Mouse (Mus musculus): Measurements from ENCODE around the gene Fgf18. TPM values are rescaled to one million over a fixed set of nuclear protein-coding genes. Genes with fewer than 3 reads are reported as not detected.

Gene Fgf18
- total and polyA plus RNA-seq, 3 experiments, result not detected

- H3K79me2 ChIP-seq (replicated peaks; ENCODE audit: control insufficient read depth, extremely low read depth, insufficient read depth, poor library complexity, severe bottlenecking), result no peaks in the 10 kb centered on the region
- in situ Hi-C loops (cut with MboI; ENCODE audit: low pct_ligation_motif_present, low pct_unique_long_range_greater_than_20kb, low sequenced_read_pairs), result loop anchor here (25.0 kb wide), 1 partner anchor 522 kb away; no protein-coding TSS in a partner anchor
- dilution Hi-C loops (cut with MboI; ENCODE audit: extremely low pct_ligation_motif_present, extremely low pct_unique_long_range_greater_than_20kb, low sequenced_read_pairs), result no loop called here
- peaks cover 0 to 21% of the 10 kb centered on the region in 2 experiments for H3K36me3 ChIP-seq (replicated peaks in 1 of 2; ENCODE audit: control insufficient read depth in 1 of 2, insufficient read depth in 1 of 2, low read length in 1 of 2)
- H3K4me1 ChIP-seq (ENCODE audit: control insufficient read depth in 1 of 2, insufficient read depth in 2 of 2), result 0 out of 4 replicates have a peak, but pooled peaks cover 0 to 3% of the 10 kb centered on the region in 2 experiments
- H3K9ac ChIP-seq (ENCODE audit: insufficient read depth, low read depth), result no peak overlapping the region
- no peaks in the 10 kb centered on the region for H3K27me3 ChIP-seq (replicated peaks)
- H3K27ac ChIP-seq (ENCODE audit: insufficient read depth, low read depth), result no peak overlapping the region
- no peaks in the 10 kb centered on the region for H3K9me3 ChIP-seq (replicated peaks; ENCODE audit: low read length)
- no peak overlapping the region for H3K4me3 ChIP-seq (replicated peaks in 1 of 3; ENCODE audit: low read depth in 2 of 3, low read length in 2 of 3, poor library complexity in 1 of 3)
- no peak for TF ChIP-seq UBTF (IDR thresholded peaks at IDR 0.05; ENCODE audit: low read depth, low read length)
- no peak for TF ChIP-seq TCF12 (IDR thresholded peaks at IDR 0.05; ENCODE audit: low read depth, low read length)
- no peak for TF ChIP-seq TBP (conservative IDR thresholded peaks at IDR 0.05; ENCODE audit: low read depth, low read length)
- no peak for TF ChIP-seq MAFK (IDR thresholded peaks at IDR 0.05; ENCODE audit: insufficient replicate concordance, low read length)
- no peak for DNase-seq (ENCODE audit: extremely low read depth)
- H3K4me2 ChIP-seq (ENCODE audit: insufficient read depth, low read depth, poor library complexity, severe bottlenecking), result no peak overlapping the region
Observed at GRCm38 (mm10) chr11:33134391-33134986, 12.7 kb downstream of the Fgf18 start.

- DNase-seq (ENCODE audit: extremely low read depth), result no peak
- dilution Hi-C loops (cut with MboI; ENCODE audit: extremely low pct_ligation_motif_present, extremely low pct_unique_long_range_greater_than_20kb, low sequenced_read_pairs) (no loop called here), in situ Hi-C loops (cut with MboI; ENCODE audit: low pct_ligation_motif_present, low pct_unique_long_range_greater_than_20kb, low sequenced_read_pairs) (loop anchor here (25.0 kb wide), 1 partner anchor 520 kb away; no protein-coding TSS in a partner anchor)
- Histone ChIP-seq H3K27me3 (replicated peaks) (no peaks in the 10 kb centered on the region), H3K36me3 (replicated peaks in 1 of 2; ENCODE audit: control insufficient read depth in 1 of 2, insufficient read depth in 1 of 2, low read length in 1 of 2) (peaks cover 0 to 15% of the 10 kb centered on the region in 2 experiments), H3K9me3 (replicated peaks; ENCODE audit: low read length) (peaks cover 3% of the 10 kb centered on the region), H3K4me2 (ENCODE audit: insufficient read depth, low read depth, poor library complexity, severe bottlenecking) (no peak overlapping the region), H3K9ac (ENCODE audit: insufficient read depth, low read depth) (no peak overlapping the region), H3K4me3 (replicated peaks in 1 of 3; ENCODE audit: low read depth in 2 of 3, low read length in 2 of 3, poor library complexity in 1 of 3) (no peak overlapping the region), H3K79me2 (replicated peaks; ENCODE audit: control insufficient read depth, extremely low read depth, insufficient read depth, poor library complexity, severe bottlenecking) (no peaks in the 10 kb centered on the region), H3K4me1 (ENCODE audit: control insufficient read depth in 1 of 2, insufficient read depth in 2 of 2) (0 out of 4 replicates have a peak, but pooled peaks cover 0 to 3% of the 10 kb centered on the region in 2 experiments), H3K27ac (ENCODE audit: insufficient read depth, low read depth) (no peak overlapping the region)
- no peak for TF ChIP-seq SIN3A (IDR thresholded peaks at IDR 0.05; ENCODE audit: low read length)
- TF ChIP-seq BHLHE40 (IDR thresholded peaks at IDR 0.05; ENCODE audit: low read depth, low read length), result no peak
- no peak for TF ChIP-seq USF2 (conservative IDR thresholded peaks at IDR 0.05; ENCODE audit: low read depth, low read length)
- no peak for TF ChIP-seq JUND (conservative IDR thresholded peaks at IDR 0.05; ENCODE audit: low read depth, low read length)
- no peak for TF ChIP-seq PAX5 (IDR thresholded peaks at IDR 0.05; ENCODE audit: low read length)
- no peak for TF ChIP-seq MAFK (IDR thresholded peaks at IDR 0.05; ENCODE audit: insufficient replicate concordance, low read length)
- no peak for TF ChIP-seq RCOR1 (conservative IDR thresholded peaks at IDR 0.05; ENCODE audit: low read depth, low read length)
- no peak for TF ChIP-seq SMC3 (IDR thresholded peaks at IDR 0.05; ENCODE audit: low read depth, low read length)
- no peak for TF ChIP-seq POLR2A (IDR thresholded peaks at IDR 0.05; ENCODE audit: low read depth, low read length)
- no peak for TF ChIP-seq ZKSCAN1 (IDR thresholded peaks at IDR 0.05; ENCODE audit: borderline replicate concordance, low read depth, low read length)
- TF ChIP-seq ZMIZ1 (IDR thresholded peaks at IDR 0.05; ENCODE audit: low read depth, low read length), result no peak
- TF ChIP-seq TCF12 (IDR thresholded peaks at IDR 0.05; ENCODE audit: low read depth, low read length), result no peak
- TF ChIP-seq ZC3H11A (IDR thresholded peaks at IDR 0.05; ENCODE audit: low read depth, low read length), result no peak
- TF ChIP-seq E2F4 (IDR thresholded peaks at IDR 0.05; ENCODE audit: insufficient replicate concordance, low read depth, low read length), result no peak
- no peak for TF ChIP-seq TBP (conservative IDR thresholded peaks at IDR 0.05; ENCODE audit: low read depth, low read length)
- no peak for TF ChIP-seq MAX (IDR thresholded peaks at IDR 0.05; ENCODE audit: low read length)
- no peak for TF ChIP-seq ZNF384 (IDR thresholded peaks at IDR 0.05; ENCODE audit: low read depth, low read length)
- no peak for TF ChIP-seq RAD21 (IDR thresholded peaks at IDR 0.05; ENCODE audit: low read depth, low read length)
- TF ChIP-seq MYC (IDR thresholded peaks at IDR 0.05; ENCODE audit: low read depth, low read length), result no peak
- TF ChIP-seq MEF2A (IDR thresholded peaks at IDR 0.05; ENCODE audit: borderline replicate concordance, low read depth, low read length), result no peak
Observed at GRCm38 (mm10) chr11:33132619-33133338, 14.4 kb downstream of the Fgf18 start.
